Mouse (Mus musculus) C2C12 (cell line): ENCODE measurements around the gene Bag3.

Experiments used
- CEBPB ChIP-seq: IDR thresholded peaks from one replicate; pipeline ENCODE4 v1.6.1; 2011; ENCODE audit warnings: low read depth, mild to moderate bottlenecking, control low read depth, moderate library complexity
- CTCF ChIP-seq: IDR thresholded peaks from one replicate; pipeline ENCODE4 v1.5.1; 2011; ENCODE audit not compliant: control insufficient read depth, insufficient read depth, insufficient read length
- FOSL1 ChIP-seq: IDR thresholded peaks from one replicate; pipeline ENCODE4 v1.8.0; 2011; ENCODE audit warnings: mild to moderate bottlenecking, low read length; ENCODE audit not compliant: poor library complexity, insufficient read depth, severe bottlenecking
- MAX ChIP-seq: IDR thresholded peaks from one replicate; pipeline ENCODE4 v1.6.1; 2011; ENCODE audit warnings: mild to moderate bottlenecking, control low read depth
- MYOG ChIP-seq: IDR thresholded peaks from one replicate; pipeline ENCODE4 v1.6.1; 2011; ENCODE audit not compliant: control insufficient read depth, insufficient read length; ENCODE audit errors: extremely low read depth
- USF1 ChIP-seq: IDR thresholded peaks from one replicate; pipeline ENCODE4 v1.6.1; 2011; ENCODE audit warnings: low read depth, mild to moderate bottlenecking, control low read depth, moderate library complexity

- no peak for TF ChIP-seq USF1
- TF ChIP-seq CTCF: no peak
- TF ChIP-seq MYOG: no peak
- no peak for TF ChIP-seq FOSL1
- TF ChIP-seq MAX: no peak
- TF ChIP-seq CEBPB: no peak
Observed at GRCm38 (mm10) chr7:128551087-128551457, 27.7 kb downstream of the Bag3 start.
